Mouse (Mus musculus) embryonic facial prominence, embryonic 15.5 days (tissue): Measurements from ENCODE around the gene Mtg1. TPM values are rescaled to one million over a fixed set of nuclear protein-coding genes. Genes with fewer than 3 reads are reported as not detected.

Experiments used
- ATAC-seq: fragments of 200-750 bp; cut with Nextera tagmentation; 2 replicates; pipeline ENCODE4 v1.8.0; 2017; ENCODE audit warnings: low read depth, moderate TSS enrichment; ENCODE audit not compliant: insufficient number of reproducible peaks, low FRiP score, low TSS enrichment
- H3K27ac ChIP-seq: fragments of 300-500 bp; sonication (generic); replicated peaks from 2 replicates; pipeline ENCODE4 v1.5.1; 2015; ENCODE audit warnings: mild to moderate bottlenecking, inconsistent platforms
- H3K27me3 ChIP-seq: fragments of 300-500 bp; sonication (generic); 2 replicates; pipeline ENCODE4 v1.6.1; 2015; ENCODE audit warnings: inconsistent platforms
- H3K36me3 ChIP-seq: fragments of 300-500 bp; sonication (generic); 2 replicates; pipeline ENCODE4 v1.6.1; 2015; ENCODE audit warnings: mild to moderate bottlenecking, inconsistent platforms
- H3K4me1 ChIP-seq: fragments of 300-500 bp; sonication (generic); 2 replicates; pipeline ENCODE4 v1.6.1; 2015; ENCODE audit warnings: inconsistent platforms
- H3K4me2 ChIP-seq: fragments of 300-500 bp; sonication (generic); replicated peaks from 2 replicates; pipeline ENCODE4 v1.6.1; 2015; ENCODE audit warnings: mild to moderate bottlenecking, inconsistent platforms
- H3K4me3 ChIP-seq: fragments of 300-500 bp; sonication (generic); replicated peaks from 2 replicates; pipeline ENCODE4 v1.5.1; 2015; ENCODE audit warnings: mild to moderate bottlenecking, inconsistent platforms
- H3K9ac ChIP-seq: fragments of 300-500 bp; sonication (generic); 2 replicates; pipeline ENCODE4 v1.6.1; 2015; ENCODE audit warnings: inconsistent platforms
- H3K9me3 ChIP-seq: fragments of 300-500 bp; sonication (generic); replicated peaks from 2 replicates; pipeline ENCODE4 v1.6.1; 2016; ENCODE audit warnings: inconsistent platforms
- WGBS: fragments of 180-500 bp; shearing (Covaris S2); methylation state at CpG from one replicate; pipeline ENCODE4 v1.1.7; 2015; 5-methylcytosine and 5-hydroxymethylcytosine counted together
- polyA plus RNA-seq: library from polyadenylated mRNA; unstranded; fragments of >200 nt; fragmentation: Nextera tagmentation; extraction: Ambion mirVana; gene quantifications from 2 replicates; pipeline ENCODE4 v1.2.1, GENCODE M21; 2015

Mtg1 gene
- polyA plus RNA-seq, 1 experiment from 2014 or later, result 22.2 TPM

- H3K9me3 ChIP-seq, result no peaks in the 10 kb centered on the region
- no peaks in the 10 kb centered on the region for H3K4me1 ChIP-seq
- no peak for ATAC-seq
- no peak overlapping the region for H3K27ac ChIP-seq
- 70% methylated on average over 4 of the region's 4 CpGs for WGBS
- H3K4me3 ChIP-seq, result no peak overlapping the region
- no peak overlapping the region for H3K9ac ChIP-seq
- no peak overlapping the region for H3K4me2 ChIP-seq
- H3K27me3 ChIP-seq, result no peaks in the 10 kb centered on the region
- no peaks in the 10 kb centered on the region for H3K36me3 ChIP-seq
Observed at GRCm38 (mm10) chr7:140169386-140169785, 32.0 kb downstream of the Mtg1 start.

DNA sequence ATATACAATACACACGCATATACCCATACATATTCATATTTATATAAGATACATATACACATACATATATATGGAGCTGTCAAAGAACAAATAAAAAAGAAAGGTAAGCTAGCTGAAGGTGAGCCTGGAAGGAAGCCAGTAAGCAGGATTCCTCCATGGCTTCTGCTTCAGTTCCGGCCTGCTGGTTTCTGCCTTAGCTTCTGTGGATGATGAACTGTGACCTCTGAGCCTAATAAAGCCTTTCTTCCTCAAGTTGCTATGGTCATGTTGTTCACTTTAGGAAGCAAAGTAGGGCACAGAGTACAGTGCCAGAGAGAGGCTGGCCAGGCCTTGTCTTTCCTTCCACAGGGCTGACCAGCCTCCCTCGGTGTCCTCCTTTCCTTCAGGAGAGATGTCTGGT lies 33.5 kb downstream of the Mtg1 start:
- no peaks in the 10 kb centered on the region for H3K27me3 ChIP-seq
- H3K9ac ChIP-seq, result no peak overlapping the region
- H3K4me1 ChIP-seq, result no peaks in the 10 kb centered on the region
- H3K4me2 ChIP-seq, result no peak overlapping the region
- no peaks in the 10 kb centered on the region for H3K36me3 ChIP-seq
- no peak overlapping the region for H3K4me3 ChIP-seq
- 92% methylated on average over 3 of the region's 3 CpGs for WGBS
- no peak for ATAC-seq
- H3K27ac ChIP-seq, result no peak overlapping the region
- no peaks in the 10 kb centered on the region for H3K9me3 ChIP-seq

DNA sequence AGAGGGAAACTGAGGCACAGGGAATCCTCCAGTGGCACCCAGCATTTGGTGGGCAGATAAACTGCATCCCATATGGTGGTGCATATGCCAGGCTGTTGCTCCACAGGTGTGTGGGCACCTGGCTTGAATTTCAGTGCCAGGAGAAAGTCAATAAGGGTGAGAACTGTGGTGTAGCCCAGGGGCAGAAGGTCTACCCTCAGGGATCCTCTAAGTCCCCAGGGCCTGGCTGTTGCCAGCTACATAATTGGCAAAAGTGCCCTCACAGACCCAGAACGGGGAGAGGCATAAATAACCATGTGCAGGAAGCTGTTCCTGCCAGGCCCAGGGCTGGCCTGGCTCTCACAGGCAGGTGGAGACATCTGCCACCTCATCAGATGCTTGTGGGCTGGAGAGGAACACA lies 35.6 kb downstream of the Mtg1 start, which contains the start of gene Olfr523:
Gene Olfr523, plus strand, starts transcription at position 282 of the 400 bp plus-strand sequence.
- ATAC-seq, result no peak
- H3K9ac ChIP-seq, result no peak within 1 kb of the TSS
- WGBS, result 20% methylated on average over 1 of the region's 1 CpGs
- no peaks in the 10 kb centered on the region for H3K36me3 ChIP-seq
- no peak within 1 kb of the TSS for H3K4me2 ChIP-seq
- H3K9me3 ChIP-seq, result no peaks in the 10 kb centered on the region
- H3K27me3 ChIP-seq, result no peaks in the 10 kb centered on the region
- no peak within 1 kb of the TSS for H3K27ac ChIP-seq
- H3K4me1 ChIP-seq, result no peaks in the 10 kb centered on the region
- no peak within 1 kb of the TSS for H3K4me3 ChIP-seq

DNA sequence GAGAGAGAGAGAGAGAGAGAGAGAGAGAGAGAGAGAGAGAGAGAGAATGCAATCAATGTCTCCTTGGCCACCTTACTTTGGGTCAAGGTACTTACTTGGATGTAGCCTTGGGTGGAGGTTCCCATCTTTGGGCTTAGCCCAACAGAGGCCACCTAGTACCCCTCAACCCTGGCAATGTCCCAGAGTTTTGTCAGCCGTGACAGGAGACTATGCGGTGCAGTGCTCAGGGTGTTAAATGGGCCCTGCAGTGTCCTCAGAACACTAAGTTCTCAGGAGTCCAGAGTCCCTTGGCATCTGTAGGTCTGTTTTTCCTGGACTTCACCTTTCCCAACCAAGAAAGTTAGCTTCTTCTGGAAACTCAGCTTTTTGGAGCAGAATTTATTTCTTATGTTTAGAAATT lies 41.8 kb downstream of the Mtg1 start:
- WGBS, result 95% methylated on average over 2 of the region's 2 CpGs
- H3K27ac ChIP-seq, result no peak overlapping the region
- ATAC-seq, result no peak

GRCm38 (mm10) chr7:140180692-140181091 lies 43.3 kb downstream of the Mtg1 start:
- WGBS, result 70% methylated on average over 2 of the region's 2 CpGs
- Histone ChIP-seq H3K9me3 (no peaks in the 10 kb centered on the region), H3K36me3 (no peaks in the 10 kb centered on the region), H3K27me3 (no peaks in the 10 kb centered on the region), H3K4me3 (no peak overlapping the region), H3K27ac (no peak overlapping the region), H3K9ac (no peak overlapping the region), H3K4me2 (no peak overlapping the region), H3K4me1 (no peaks in the 10 kb centered on the region)
- no peak for ATAC-seq

More for the DNA sequence above, 41.8 kb downstream of the Mtg1 start:
- H3K9me3 ChIP-seq, result no peaks in the 10 kb centered on the region
- H3K36me3 ChIP-seq, result no peaks in the 10 kb centered on the region
- H3K4me1 ChIP-seq, result no peaks in the 10 kb centered on the region
- no peak overlapping the region for H3K9ac ChIP-seq
- H3K27me3 ChIP-seq, result no peaks in the 10 kb centered on the region
- no peak overlapping the region for H3K4me3 ChIP-seq
- no peak overlapping the region for H3K4me2 ChIP-seq

GRCm38 (mm10) chr7:140184206-140184605 lies 46.8 kb downstream of the Mtg1 start:
- 89% methylated on average over 4 of the region's 4 CpGs for WGBS
- Histone ChIP-seq H3K27ac (no peak overlapping the region), H3K4me1 (no peaks in the 10 kb centered on the region), H3K4me3 (no peak overlapping the region), H3K4me2 (no peak overlapping the region), H3K9ac (no peak overlapping the region), H3K36me3 (no peaks in the 10 kb centered on the region), H3K9me3 (no peaks in the 10 kb centered on the region), H3K27me3 (no peaks in the 10 kb centered on the region)
- no peak for ATAC-seq

- Histone ChIP-seq H3K36me3 (no peaks in the 10 kb centered on the region), H3K27me3 (no peaks in the 10 kb centered on the region), H3K27ac (no peak overlapping the region), H3K4me1 (no peaks in the 10 kb centered on the region), H3K9ac (no peak overlapping the region), H3K9me3 (no peaks in the 10 kb centered on the region), H3K4me3 (no peak overlapping the region), H3K4me2 (no peak overlapping the region)
- peak; percentile 68; the same call in 1 of the 2 replicates for ATAC-seq
- WGBS, result 63% methylated on average over 18 of the region's 18 CpGs
Observed at GRCm38 (mm10) chr7:140186646-140187620, 49.6 kb downstream of the Mtg1 start.

- Histone ChIP-seq H3K4me3 (no peak overlapping the region), H3K27ac (no peak overlapping the region), H3K27me3 (no peaks in the 10 kb centered on the region), H3K36me3 (no peaks in the 10 kb centered on the region), H3K9me3 (no peaks in the 10 kb centered on the region), H3K4me1 (no peaks in the 10 kb centered on the region), H3K9ac (no peak overlapping the region), H3K4me2 (no peak overlapping the region)
- ATAC-seq, result no peak
- WGBS, result 81% methylated on average over 7 of the region's 7 CpGs
Observed at GRCm38 (mm10) chr7:140187721-140188390, 50.5 kb downstream of the Mtg1 start.

DNA sequence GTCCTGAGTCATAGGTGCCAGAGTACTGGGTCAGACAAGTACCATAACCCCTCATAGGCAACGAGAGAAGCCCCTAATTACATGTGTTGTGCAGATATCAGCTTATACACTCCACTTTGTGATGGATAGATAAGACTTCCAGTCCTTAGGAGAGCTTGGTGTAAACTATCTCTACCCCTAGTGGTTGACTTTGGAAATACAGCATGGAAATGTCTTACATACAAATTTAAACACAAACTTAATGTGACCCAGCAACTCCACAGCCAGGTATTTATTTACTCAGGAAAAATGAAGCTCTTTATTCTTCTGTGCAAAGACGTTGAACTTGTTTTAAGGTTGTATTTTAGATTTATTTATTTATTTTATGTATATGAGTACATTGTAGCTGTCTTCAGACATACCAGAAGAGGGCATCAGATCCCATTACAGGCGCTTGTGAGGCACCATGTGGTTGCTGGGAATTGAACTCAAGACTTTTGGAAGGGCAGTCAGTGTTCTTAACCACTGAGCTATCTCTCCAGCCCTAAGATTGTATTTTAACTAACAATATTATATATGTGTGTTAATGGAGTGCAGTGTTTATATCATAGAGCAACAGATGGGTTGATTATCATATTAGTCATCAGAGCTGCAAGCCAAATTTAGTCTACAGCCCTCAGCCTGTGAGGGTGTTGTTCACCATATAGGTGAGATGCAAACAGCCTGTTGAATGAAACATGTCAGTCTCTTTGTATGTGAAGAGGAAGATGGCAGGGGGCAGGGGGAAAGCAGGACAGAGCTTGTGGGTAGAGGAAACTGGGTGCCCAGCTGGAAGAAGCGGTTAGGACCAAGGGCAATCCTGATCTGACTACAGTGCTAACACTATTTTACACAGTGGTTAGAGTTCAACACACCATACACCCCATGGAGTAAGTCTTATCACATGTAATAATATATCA lies 51.3 kb downstream of the Mtg1 start:
- Histone ChIP-seq H3K27me3 (no peaks in the 10 kb centered on the region), H3K36me3 (no peaks in the 10 kb centered on the region), H3K4me2 (no peak overlapping the region), H3K27ac (no peak overlapping the region), H3K4me3 (no peak overlapping the region), H3K9ac (no peak overlapping the region), H3K4me1 (no peaks in the 10 kb centered on the region), H3K9me3 (no peaks in the 10 kb centered on the region)
- 56% methylated on average over 4 of the region's 4 CpGs for WGBS
- no peak for ATAC-seq

DNA sequence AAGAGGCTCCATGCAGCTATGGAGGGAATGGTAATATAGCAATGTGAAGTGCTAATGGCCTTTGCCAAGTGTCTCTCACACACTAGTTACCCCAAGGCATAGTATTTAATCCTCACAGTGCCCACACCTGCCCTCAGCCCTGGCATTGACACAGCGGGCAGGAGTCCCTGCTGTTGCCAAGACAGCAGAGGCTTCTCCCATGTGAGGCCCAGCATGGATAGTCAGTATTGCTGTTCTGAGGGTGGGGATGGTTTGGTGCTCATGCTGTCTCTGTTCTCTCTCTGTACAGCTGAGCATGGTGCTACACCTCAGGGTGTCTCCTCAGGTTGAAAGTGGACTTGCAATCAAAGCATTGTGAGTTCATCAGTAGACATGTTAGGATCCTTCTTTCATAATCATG lies 53.1 kb downstream of the Mtg1 start:
- Histone ChIP-seq H3K9me3 (no peaks in the 10 kb centered on the region), H3K27me3 (no peaks in the 10 kb centered on the region), H3K9ac (no peak overlapping the region), H3K4me1 (no peaks in the 10 kb centered on the region), H3K36me3 (no peaks in the 10 kb centered on the region), H3K4me3 (no peak overlapping the region), H3K4me2 (no peak overlapping the region), H3K27ac (no peak overlapping the region)
- ATAC-seq, result no peak
- 83% methylated on average over 1 of the region's 1 CpGs for WGBS

DNA sequence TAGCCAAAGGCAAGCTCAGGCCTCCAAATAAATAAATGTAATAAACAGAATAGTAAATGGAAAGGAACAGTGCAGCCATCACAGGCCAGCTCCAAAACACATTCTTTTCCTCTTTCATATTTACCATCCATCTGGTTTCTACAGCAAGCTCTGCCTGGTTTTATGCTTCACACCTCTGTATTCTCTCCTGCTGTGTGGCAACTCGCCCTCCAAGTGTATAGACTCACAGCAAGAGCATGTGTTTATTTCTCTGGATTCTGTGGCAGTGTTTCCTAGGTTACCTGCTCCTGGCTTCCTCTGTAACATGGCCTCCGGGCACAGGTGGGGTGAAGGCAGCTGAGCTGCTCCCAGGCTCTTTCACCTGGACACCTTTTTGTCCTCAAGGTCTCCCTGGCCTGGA lies 55.1 kb downstream of the Mtg1 start:
- Histone ChIP-seq H3K27ac (no peak overlapping the region), H3K4me2 (no peak overlapping the region), H3K9ac (no peak overlapping the region), H3K4me3 (no peak overlapping the region), H3K9me3 (no peaks in the 10 kb centered on the region), H3K36me3 (no peaks in the 10 kb centered on the region), H3K27me3 (no peaks in the 10 kb centered on the region), H3K4me1 (no peaks in the 10 kb centered on the region)
- ATAC-seq, result no peak
- 63% methylated on average over 2 of the region's 2 CpGs for WGBS
